Mouse (Mus musculus): ENCODE measurements around the gene Cdh26. TPM values are rescaled to one million over a fixed set of nuclear protein-coding genes. Genes with fewer than 3 reads are reported as not detected.
A peak's percentile ranks its signal among the peaks of the same experiment; 100 is the strongest.

Gene Cdh26
- polyA plus RNA-seq, 1 experiment from 2014 or later: 0.55 TPM

DNA sequence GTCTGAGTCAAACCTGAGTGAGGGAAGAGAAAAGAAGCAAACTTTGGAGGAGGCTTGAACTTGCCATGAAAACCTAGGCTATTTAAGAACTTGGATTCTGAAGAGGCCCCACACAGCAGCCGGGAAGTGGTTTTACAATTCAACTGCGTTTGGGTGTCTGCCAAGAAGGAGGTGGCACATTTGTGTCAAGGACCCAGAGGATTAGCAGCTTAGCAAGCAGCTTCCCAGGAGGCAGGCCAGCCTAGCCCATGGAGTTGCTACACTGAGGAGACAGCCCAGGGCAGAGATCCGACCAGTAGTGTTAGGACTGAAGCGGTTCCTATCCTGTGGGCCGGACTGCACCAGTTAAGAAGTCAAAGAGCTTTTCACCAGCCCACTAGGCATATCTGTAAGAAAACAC, 68.1 kb downstream of the Cdh26 start:
- DNase-seq (ENCODE audit: low spot score): no peak
- 65% methylated on average over 5 of the region's 5 CpGs for WGBS
- no peak for ATAC-seq (ENCODE audit: insufficient number of reproducible peaks, low FRiP score, low TSS enrichment, low read depth)

DNA sequence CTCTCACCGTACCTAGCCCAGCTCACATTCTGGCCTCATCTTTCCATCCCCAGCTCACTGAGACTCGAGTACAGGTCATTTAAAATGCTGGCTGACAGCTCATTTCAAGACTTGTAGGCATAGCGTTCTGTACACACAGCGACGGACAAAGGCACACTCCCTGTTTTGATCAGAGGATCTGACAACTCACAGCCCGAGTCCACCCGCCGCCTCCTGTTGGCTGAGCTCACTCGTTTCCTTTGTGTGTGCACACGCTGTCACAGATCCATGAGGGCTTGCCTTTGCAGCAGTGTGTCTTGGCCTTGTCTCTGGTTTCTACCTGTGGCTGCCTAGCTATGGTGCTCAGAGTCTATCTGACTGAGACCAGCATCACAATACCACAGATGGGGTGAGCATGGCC, 72.1 kb downstream of the Cdh26 start:
- H3K27me3 ChIP-seq (ENCODE audit: control insufficient read depth, insufficient read depth, low read length): no peaks in the 10 kb centered on the region
- no peak for DNase-seq (ENCODE audit: low spot score)
- 84% methylated on average over 10 of the region's 10 CpGs for WGBS
- no peak overlapping the region for H3K4me3 ChIP-seq (ENCODE audit: low read depth, low read length)
- no peak for ATAC-seq (ENCODE audit: insufficient number of reproducible peaks, low FRiP score, low TSS enrichment, low read depth)
- no peaks in the 10 kb centered on the region for H3K36me3 ChIP-seq (ENCODE audit: control insufficient read depth, insufficient read depth, low read length)
- H3K9me3 ChIP-seq (ENCODE audit: control insufficient read depth, low read length): no peaks in the 10 kb centered on the region; the same call in 1 of the 2 replicates
- H3K4me2 ChIP-seq (ENCODE audit: low read depth, severe bottlenecking): no peak overlapping the region
- no peak overlapping the region for H3K27ac ChIP-seq (replicated peaks; ENCODE audit: low read depth, low read length)
- no peaks in the 10 kb centered on the region for H3K4me1 ChIP-seq (ENCODE audit: control insufficient read depth, insufficient read depth, low read length)
- H3K9ac ChIP-seq (ENCODE audit: low read length): no peak overlapping the region

More for the DNA sequence above, 68.1 kb downstream of the Cdh26 start:
- Histone ChIP-seq H3K4me1 (ENCODE audit: control insufficient read depth, insufficient read depth, low read length) (0 out of 2 replicates have a peak, but pooled peaks cover 5% of the 10 kb centered on the region), H3K27ac (replicated peaks; ENCODE audit: low read depth, low read length) (no peak overlapping the region), H3K36me3 (ENCODE audit: control insufficient read depth, insufficient read depth, low read length) (no peaks in the 10 kb centered on the region), H3K9ac (ENCODE audit: low read length) (no peak overlapping the region), H3K9me3 (ENCODE audit: control insufficient read depth, low read length) (no peaks in the 10 kb centered on the region; the same call in 1 of the 2 replicates), H3K4me3 (ENCODE audit: low read depth, low read length) (no peak overlapping the region), H3K4me2 (ENCODE audit: low read depth, severe bottlenecking) (no peak overlapping the region), H3K27me3 (ENCODE audit: control insufficient read depth, insufficient read depth, low read length) (no peaks in the 10 kb centered on the region)

DNA sequence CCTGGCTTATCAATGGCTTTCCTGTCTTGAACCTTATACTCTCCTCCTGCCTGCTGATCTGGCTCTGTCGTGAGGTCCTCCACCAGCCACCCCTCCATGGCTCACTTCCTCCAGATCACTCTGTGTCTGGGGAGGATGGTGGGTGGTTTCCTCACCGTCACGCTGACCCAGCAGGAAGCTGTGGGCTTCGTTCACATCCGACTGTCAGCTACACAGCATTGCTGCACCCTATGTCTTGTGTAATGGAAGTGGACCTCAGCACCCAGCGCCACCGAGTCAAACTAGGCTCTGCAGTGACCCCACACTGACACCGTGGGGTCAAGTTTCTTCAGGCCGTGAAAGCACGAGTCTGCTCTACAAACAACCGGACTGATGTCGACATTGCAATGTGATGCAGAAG, 75.7 kb downstream of the Cdh26 start:
- Histone ChIP-seq H3K9me3 (ENCODE audit: control insufficient read depth, low read length) (no peaks in the 10 kb centered on the region), H3K9ac (ENCODE audit: low read length) (no peak overlapping the region), H3K4me3 (ENCODE audit: low read depth, low read length) (no peak overlapping the region), H3K4me1 (ENCODE audit: control insufficient read depth, insufficient read depth, low read length) (no peaks in the 10 kb centered on the region), H3K4me2 (ENCODE audit: low read depth, severe bottlenecking) (no peak overlapping the region), H3K27ac (replicated peaks; ENCODE audit: low read depth, low read length) (no peak overlapping the region), H3K36me3 (ENCODE audit: control insufficient read depth, insufficient read depth, low read length) (no peaks in the 10 kb centered on the region), H3K27me3 (ENCODE audit: control insufficient read depth, insufficient read depth, low read length) (no peaks in the 10 kb centered on the region)
- no peak for ATAC-seq (ENCODE audit: insufficient number of reproducible peaks, low FRiP score, low TSS enrichment, low read depth)
- DNase-seq (ENCODE audit: low spot score): no peak
- WGBS: 67% methylated on average over 12 of the region's 12 CpGs

DNA sequence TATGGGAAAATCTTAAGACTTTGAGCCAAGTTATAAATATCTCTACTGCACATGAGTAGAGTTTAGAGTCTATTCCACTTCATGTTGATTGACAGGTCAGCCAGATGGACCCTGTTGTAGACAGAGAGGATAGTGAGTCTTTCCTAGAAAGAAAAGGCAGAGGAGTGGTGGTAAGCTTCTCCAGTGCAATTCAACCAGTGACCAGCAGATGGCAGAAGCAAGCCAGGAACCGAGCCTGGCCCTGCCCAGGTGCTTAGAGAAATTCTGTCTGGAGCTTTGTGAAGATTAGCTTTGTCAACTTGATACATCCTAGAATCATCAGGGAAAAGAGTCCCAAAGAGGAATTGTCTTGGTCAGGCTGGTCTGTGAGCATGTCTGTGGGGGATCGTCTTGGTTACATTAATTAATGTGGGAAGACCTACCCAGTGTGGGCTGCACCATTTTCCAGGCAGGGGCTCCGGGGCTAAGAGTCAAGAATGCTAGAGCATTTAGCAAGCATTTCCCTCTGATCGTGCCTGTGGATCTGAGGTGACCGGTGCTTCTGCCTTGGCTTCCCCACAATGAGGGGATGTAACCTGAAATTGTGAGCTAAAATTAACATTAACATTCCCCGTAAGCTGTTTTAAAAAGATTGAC, 77.2 kb downstream of the Cdh26 start:
- 0 out of 2 replicates have a peak, but pooled peaks have one; percentile 7 for ATAC-seq (ENCODE audit: insufficient number of reproducible peaks, low FRiP score, low TSS enrichment, low read depth)
- Histone ChIP-seq H3K36me3 (ENCODE audit: control insufficient read depth, insufficient read depth, low read length) (no peaks in the 10 kb centered on the region), H3K4me3 (ENCODE audit: low read depth, low read length) (no peak overlapping the region), H3K9me3 (ENCODE audit: control insufficient read depth, low read length) (no peaks in the 10 kb centered on the region), H3K27me3 (ENCODE audit: control insufficient read depth, insufficient read depth, low read length) (no peaks in the 10 kb centered on the region), H3K9ac (ENCODE audit: low read length) (no peak overlapping the region), H3K4me1 (ENCODE audit: control insufficient read depth, insufficient read depth, low read length) (no peaks in the 10 kb centered on the region), H3K4me2 (ENCODE audit: low read depth, severe bottlenecking) (no peak overlapping the region), H3K27ac (replicated peaks; ENCODE audit: low read depth, low read length) (no peak overlapping the region)
- WGBS: 48% methylated on average over 6 of the region's 6 CpGs
- peak; percentile 91 for DNase-seq (ENCODE audit: low spot score)

DNA sequence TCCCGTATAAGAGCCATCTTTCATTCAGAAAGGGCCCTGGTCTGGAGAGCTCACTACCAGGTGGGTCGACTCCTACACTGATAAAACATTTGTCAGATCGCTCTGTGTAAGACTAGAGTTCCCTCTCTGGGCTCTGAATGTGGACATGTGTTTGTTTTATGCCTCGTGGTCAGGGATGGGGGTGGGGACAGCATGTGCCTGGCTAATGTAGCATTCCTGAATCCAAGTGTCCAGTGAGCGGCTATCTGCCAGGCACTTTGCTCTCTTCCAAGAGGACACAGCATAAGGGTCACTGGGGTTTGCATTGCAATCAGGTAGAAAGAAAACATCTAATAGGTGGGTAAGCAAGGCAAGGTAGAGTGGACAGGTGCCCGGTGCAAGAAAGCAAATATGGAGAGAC, 77.9 kb downstream of the Cdh26 start:
- 70% methylated on average over 6 of the region's 6 CpGs for WGBS
- H3K27me3 ChIP-seq (ENCODE audit: control insufficient read depth, insufficient read depth, low read length): no peaks in the 10 kb centered on the region
- no peak for DNase-seq (ENCODE audit: low spot score)
- H3K9ac ChIP-seq (ENCODE audit: low read length): no peak overlapping the region
- no peak for ATAC-seq (ENCODE audit: insufficient number of reproducible peaks, low FRiP score, low TSS enrichment, low read depth)
- H3K9me3 ChIP-seq (ENCODE audit: control insufficient read depth, low read length): no peaks in the 10 kb centered on the region
- no peaks in the 10 kb centered on the region for H3K4me1 ChIP-seq (ENCODE audit: control insufficient read depth, insufficient read depth, low read length)
- no peaks in the 10 kb centered on the region for H3K36me3 ChIP-seq (ENCODE audit: control insufficient read depth, insufficient read depth, low read length)
- H3K4me3 ChIP-seq (ENCODE audit: low read depth, low read length): no peak overlapping the region
- no peak overlapping the region for H3K4me2 ChIP-seq (ENCODE audit: low read depth, severe bottlenecking)
- no peak overlapping the region for H3K27ac ChIP-seq (replicated peaks; ENCODE audit: low read depth, low read length)

DNA sequence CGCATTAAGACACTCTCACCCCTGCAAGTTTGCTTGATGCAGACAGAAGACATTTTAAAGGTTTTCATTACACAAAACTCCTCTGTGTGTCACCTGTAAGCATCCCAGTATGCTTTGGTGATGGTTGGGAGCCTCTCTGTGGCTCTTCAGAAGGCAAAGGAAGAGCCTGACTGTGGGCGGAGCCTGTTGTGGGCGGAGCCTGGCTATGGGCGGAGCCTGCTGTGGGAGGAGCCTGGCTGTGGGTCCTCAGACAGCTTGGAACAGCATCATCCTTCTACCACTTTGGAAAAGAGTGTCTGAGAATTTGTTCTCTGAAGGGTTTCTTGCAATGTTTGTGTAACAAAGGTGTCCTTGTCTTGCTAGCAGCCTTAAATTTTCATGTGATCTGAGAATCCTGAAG, 82.7 kb downstream of the Cdh26 start:
- H3K4me1 ChIP-seq (ENCODE audit: control insufficient read depth, insufficient read depth, low read length): peaks cover 12% of the 10 kb centered on the region
- H3K27ac ChIP-seq (replicated peaks; ENCODE audit: low read depth, low read length): no peak overlapping the region

DNA sequence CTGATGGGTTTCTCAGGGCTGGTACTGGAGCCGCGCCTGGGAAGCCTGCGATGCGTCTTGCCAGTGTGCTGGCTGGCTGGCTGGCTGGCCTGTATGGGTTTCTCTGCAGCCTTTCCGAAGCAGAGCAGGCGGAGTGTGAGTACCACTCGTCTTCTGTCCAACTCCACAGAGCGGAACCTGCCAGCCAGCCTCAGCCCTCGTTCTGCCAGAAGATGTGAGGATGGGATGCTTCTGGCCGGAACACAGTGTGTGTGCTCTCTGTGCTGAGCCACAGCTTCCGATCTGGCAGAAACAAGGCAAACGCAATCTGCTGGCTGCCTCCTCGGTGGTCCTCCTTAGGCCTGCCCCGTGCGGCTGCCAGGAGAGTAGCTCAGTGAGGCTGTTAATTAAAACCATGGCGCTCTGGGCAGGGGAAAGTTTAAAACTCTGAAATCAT, 83.3 kb downstream of the Cdh26 start:
- DNase-seq (ENCODE audit: low spot score) (peak; percentile 71), ATAC-seq (ENCODE audit: insufficient number of reproducible peaks, low FRiP score, low TSS enrichment, low read depth) (no peak)
- 29% methylated on average over 16 of the region's 16 CpGs for WGBS
- Histone ChIP-seq H3K27ac (replicated peaks; ENCODE audit: low read depth, low read length) (peak overlapping the region; percentile 75), H3K4me2 (ENCODE audit: low read depth, severe bottlenecking) (no peak overlapping the region; the same call in 1 of the 2 replicates), H3K27me3 (ENCODE audit: control insufficient read depth, insufficient read depth, low read length) (no peaks in the 10 kb centered on the region), H3K4me1 (ENCODE audit: control insufficient read depth, insufficient read depth, low read length) (peaks cover 15% of the 10 kb centered on the region), H3K4me3 (ENCODE audit: low read depth, low read length) (no peak overlapping the region), H3K9me3 (ENCODE audit: control insufficient read depth, low read length) (no peaks in the 10 kb centered on the region), H3K36me3 (ENCODE audit: control insufficient read depth, insufficient read depth, low read length) (no peaks in the 10 kb centered on the region), H3K9ac (ENCODE audit: low read length) (no peak overlapping the region)

More for the DNA sequence above, 82.7 kb downstream of the Cdh26 start:
- Histone ChIP-seq H3K9ac (ENCODE audit: low read length) (no peak overlapping the region), H3K36me3 (ENCODE audit: control insufficient read depth, insufficient read depth, low read length) (no peaks in the 10 kb centered on the region), H3K4me2 (ENCODE audit: low read depth, severe bottlenecking) (no peak overlapping the region), H3K27me3 (ENCODE audit: control insufficient read depth, insufficient read depth, low read length) (no peaks in the 10 kb centered on the region), H3K9me3 (ENCODE audit: control insufficient read depth, low read length) (no peaks in the 10 kb centered on the region), H3K4me3 (ENCODE audit: low read depth, low read length) (no peak overlapping the region)
- WGBS: 68% methylated on average over 4 of the region's 4 CpGs
- DNase-seq (ENCODE audit: low spot score) (peak; percentile 38), ATAC-seq (ENCODE audit: insufficient number of reproducible peaks, low FRiP score, low TSS enrichment, low read depth) (no peak)

DNA sequence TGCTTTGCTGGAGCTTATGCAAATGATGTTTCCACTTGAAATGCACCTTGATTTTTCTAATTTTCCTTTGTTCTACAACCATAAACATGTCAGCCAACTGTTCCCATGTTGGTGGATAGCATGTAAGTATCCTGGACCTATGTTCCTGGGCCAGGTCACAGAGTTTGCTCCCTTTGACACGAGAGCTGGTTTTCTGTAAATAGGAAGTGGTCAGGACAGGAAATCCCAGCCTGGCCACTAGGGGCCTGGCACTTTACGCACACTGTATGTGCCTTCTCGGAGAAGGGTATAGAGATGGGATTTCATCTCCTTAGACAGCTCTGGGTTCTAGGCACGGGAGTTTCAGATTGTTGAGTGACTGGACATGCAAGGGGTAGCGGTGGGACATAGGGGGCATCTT, 86.1 kb downstream of the Cdh26 start:
- 82% methylated on average over 5 of the region's 5 CpGs for WGBS
- no peaks in the 10 kb centered on the region for H3K9me3 ChIP-seq (ENCODE audit: control insufficient read depth, low read length)
- peaks cover 18% of the 10 kb centered on the region for H3K4me1 ChIP-seq (ENCODE audit: control insufficient read depth, insufficient read depth, low read length)
- H3K36me3 ChIP-seq (ENCODE audit: control insufficient read depth, insufficient read depth, low read length): no peaks in the 10 kb centered on the region
- no peak for ATAC-seq (ENCODE audit: insufficient number of reproducible peaks, low FRiP score, low TSS enrichment, low read depth)
- no peaks in the 10 kb centered on the region for H3K27me3 ChIP-seq (ENCODE audit: control insufficient read depth, insufficient read depth, low read length)
- no peak overlapping the region for H3K9ac ChIP-seq (ENCODE audit: low read length)
- no peak overlapping the region for H3K27ac ChIP-seq (replicated peaks; ENCODE audit: low read depth, low read length)
- DNase-seq (ENCODE audit: low spot score): no peak
- no peak overlapping the region for H3K4me3 ChIP-seq (ENCODE audit: low read depth, low read length)
- no peak overlapping the region for H3K4me2 ChIP-seq (ENCODE audit: low read depth, severe bottlenecking)

DNA sequence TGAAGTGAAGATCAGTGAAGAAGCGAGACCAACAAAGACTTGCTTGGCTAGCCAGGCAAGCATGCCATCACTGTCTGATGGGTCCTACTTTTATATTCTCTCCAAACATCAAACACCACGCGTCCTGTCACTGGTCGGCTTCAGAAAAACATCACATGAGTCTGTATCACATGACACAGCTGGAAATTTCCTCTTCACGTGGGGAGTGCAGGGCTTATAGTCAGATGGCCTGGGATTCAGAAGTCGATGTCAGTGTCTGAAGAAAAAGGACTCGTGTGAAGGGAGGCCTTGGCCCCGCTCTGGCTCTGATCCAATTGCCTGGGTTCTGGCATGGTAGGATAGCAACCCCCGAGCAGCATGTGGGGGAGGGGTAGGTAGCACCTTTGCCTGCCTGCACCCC, 86.6 kb downstream of the Cdh26 start:
- Histone ChIP-seq H3K36me3 (ENCODE audit: control insufficient read depth, insufficient read depth, low read length) (no peaks in the 10 kb centered on the region), H3K27ac (replicated peaks; ENCODE audit: low read depth, low read length) (no peak overlapping the region), H3K9me3 (ENCODE audit: control insufficient read depth, low read length) (no peaks in the 10 kb centered on the region), H3K9ac (ENCODE audit: low read length) (no peak overlapping the region), H3K27me3 (ENCODE audit: control insufficient read depth, insufficient read depth, low read length) (no peaks in the 10 kb centered on the region), H3K4me2 (ENCODE audit: low read depth, severe bottlenecking) (no peak overlapping the region), H3K4me1 (ENCODE audit: control insufficient read depth, insufficient read depth, low read length) (peaks cover 18% of the 10 kb centered on the region), H3K4me3 (ENCODE audit: low read depth, low read length) (no peak overlapping the region)
- DNase-seq (ENCODE audit: low spot score): no peak
- no peak for ATAC-seq (ENCODE audit: insufficient number of reproducible peaks, low FRiP score, low TSS enrichment, low read depth)
- 84% methylated on average over 9 of the region's 9 CpGs for WGBS

Measured in limb, embryonic 11.5 days (tissue).